ENCODE assay signal across 7 mouse cellular contexts in the genomic region with DNA sequence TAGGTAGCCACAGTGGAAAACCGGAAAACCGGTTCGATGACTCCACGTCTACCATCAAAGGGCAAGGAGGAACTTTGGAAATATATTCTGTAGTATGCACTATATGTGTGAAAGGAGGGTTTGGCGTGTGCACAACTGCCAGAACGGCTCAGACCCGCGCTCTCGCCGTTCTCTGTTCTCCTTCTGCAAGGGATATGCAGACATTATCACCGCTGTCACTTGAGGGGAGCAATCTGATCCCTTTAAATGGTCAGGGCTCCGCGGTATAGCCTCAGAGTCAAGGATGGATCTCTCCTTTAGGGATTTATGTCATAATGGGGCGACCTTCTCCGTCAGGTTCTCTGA. TPM values are rescaled to one million over a fixed set of nuclear protein-coding genes. Genes with fewer than 3 reads are reported as not detected.
DNase-seq lines count a peak whose midpoint lies in the region; ATAC-seq and TF ChIP-seq lines count a peak whose summit lies in the region.

No protein-coding gene starts in this region.

- 0 out of 2 replicates have a peak, but pooled peaks cover 8% of the 10 kb centered on the region for H3K4me1 ChIP-seq in lung, postnatal 0 days (ENCODE audit: insufficient read depth, low read depth, low read length)
- no peaks in the 10 kb centered on the region for H3K4me1 ChIP-seq in brown adipose tissue, adult 24 weeks (ENCODE audit: control insufficient read depth, insufficient read depth, insufficient read length, low read length)
- no peaks in the 10 kb centered on the region for H3K4me1 ChIP-seq in heart, embryonic 14.5 days (ENCODE audit: control insufficient read depth in 2 of 2, insufficient read depth in 2 of 2, low read length in 2 of 2)
- H3K4me1 ChIP-seq in liver, embryonic 11.5 days (replicated peaks; ENCODE audit: control insufficient read depth, insufficient read depth, low read length), result no peaks in the 10 kb centered on the region

- DNase-seq in lung, postnatal 0 days (ENCODE audit: low spot score), result peak; percentile 36
- no peak for DNase-seq in lung, postnatal 25 days (ENCODE audit: low spot score)
- peak; percentile 51 for DNase-seq in liver, embryonic 11.5 days (ENCODE audit: low spot score)
- DNase-seq in splenic B cell, adult 2 months (ENCODE audit: low read depth, low spot score), result peak; percentile 43
- no peak for DNase-seq in left cerebral cortex, adult 11 months (ENCODE audit: low spot score)

- H3K36me3 ChIP-seq in lung, postnatal 0 days (ENCODE audit: insufficient read depth, low read length), result no peaks in the 10 kb centered on the region
- H3K36me3 ChIP-seq in heart, embryonic 14.5 days (ENCODE audit: control insufficient read depth, insufficient read depth, low read length), result no peaks in the 10 kb centered on the region
- H3K36me3 ChIP-seq in liver, embryonic 11.5 days (ENCODE audit: control insufficient read depth, insufficient read depth, low read length), result no peaks in the 10 kb centered on the region
- H3K36me3 ChIP-seq in splenic B cell, adult 2 months (ENCODE audit: control insufficient read depth, insufficient read depth, low read length, poor library complexity, severe bottlenecking), result no peaks in the 10 kb centered on the region

- peak overlapping the region; percentile 67 for H3K4me2 ChIP-seq in lung, postnatal 0 days (replicated peaks; ENCODE audit: low read depth, low read length)
- peak overlapping the region; percentile 92 for H3K4me2 ChIP-seq in heart, embryonic 14.5 days (ENCODE audit: low read length)
- peak overlapping the region; percentile 71 for H3K4me2 ChIP-seq in liver, embryonic 11.5 days

- H3K4me3 ChIP-seq in lung, postnatal 0 days (ENCODE audit: low read depth, low read length), result peak overlapping the region; percentile 62
- H3K4me3 ChIP-seq in brown adipose tissue, adult 24 weeks (ENCODE audit: insufficient read depth, low read depth, low read length), result peak overlapping the region; percentile 68
- H3K4me3 ChIP-seq in heart, embryonic 14.5 days (ENCODE audit: control insufficient read depth in 1 of 2, insufficient read depth in 1 of 2, low read depth in 1 of 2, low read length in 2 of 2), result peak overlapping the region; percentile 74 to 79
- H3K4me3 ChIP-seq in liver, embryonic 11.5 days (ENCODE audit: low read depth, low read length), result peak overlapping the region; percentile 60

- no peak overlapping the region for H3K27ac ChIP-seq in lung, postnatal 0 days (ENCODE audit: low read length)
- H3K27ac ChIP-seq in brown adipose tissue, adult 24 weeks (replicated peaks; ENCODE audit: low read depth, low read length), result no peak overlapping the region
- peak overlapping the region; percentile 22 to 30 for H3K27ac ChIP-seq in heart, embryonic 14.5 days (replicated peaks in 1 of 2; ENCODE audit: control insufficient read depth in 1 of 2, insufficient read depth in 1 of 2, low read depth in 2 of 2, low read length in 2 of 2)
- no peak overlapping the region for H3K27ac ChIP-seq in liver, embryonic 11.5 days (ENCODE audit: low read depth, low read length)

- H3K9ac ChIP-seq in lung, postnatal 0 days (replicated peaks; ENCODE audit: low read depth), result peak overlapping the region; percentile 43; the same call in 1 of the 2 replicates
- peak overlapping the region; percentile 76 for H3K9ac ChIP-seq in heart, embryonic 14.5 days (ENCODE audit: low read length)
- no peak overlapping the region for H3K9ac ChIP-seq in liver, embryonic 11.5 days (ENCODE audit: low read depth, low read length)

- no peaks in the 10 kb centered on the region for H3K27me3 ChIP-seq in lung, postnatal 0 days (replicated peaks; ENCODE audit: insufficient read depth, low read length)
- no peaks in the 10 kb centered on the region for H3K27me3 ChIP-seq in heart, embryonic 14.5 days (ENCODE audit: control insufficient read depth, insufficient read depth, low read length)
- H3K27me3 ChIP-seq in liver, embryonic 11.5 days (replicated peaks; ENCODE audit: control insufficient read depth, insufficient read depth, low read length), result no peaks in the 10 kb centered on the region
- no peaks in the 10 kb centered on the region for H3K27me3 ChIP-seq in splenic B cell, adult 2 months (ENCODE audit: control insufficient read depth, insufficient read depth, low read length, poor library complexity, severe bottlenecking)

- under 1% methylated on average over 15 of the region's 15 CpGs for WGBS in lung, postnatal 0 days
- under 1% methylated on average over 15 of the region's 15 CpGs for WGBS in heart, embryonic 14.5 days
- under 1% methylated on average over 15 of the region's 15 CpGs for WGBS in liver, embryonic 11.5 days

- H3K9me3 ChIP-seq in lung, postnatal 0 days (ENCODE audit: low read length), result no peaks in the 10 kb centered on the region
- H3K9me3 ChIP-seq in heart, embryonic 14.5 days (ENCODE audit: control insufficient read depth, low read length), result no peaks in the 10 kb centered on the region
- H3K9me3 ChIP-seq in liver, embryonic 11.5 days (ENCODE audit: control insufficient read depth, low read length), result no peaks in the 10 kb centered on the region

- TF ChIP-seq CTCF in lung, postnatal 0 days (IDR thresholded peaks at IDR 0.05), result no peak

- no peak for TF ChIP-seq EP300 in lung, postnatal 0 days (IDR thresholded peaks at IDR 0.05)

- no peak for ATAC-seq in lung, postnatal 0 days
- no peak for ATAC-seq in heart, embryonic 14.5 days (ENCODE audit: insufficient number of reproducible peaks, insufficient read depth, low FRiP score, low read depth)
- no peak for ATAC-seq in liver, embryonic 11.5 days (replicated peaks; ENCODE audit: low FRiP score)

RNA-seq across cellular contexts. Expression of a gene that starts 13.8 kb away (rescaled TPM):
- not detected in 2 replicates for polyA plus RNA-seq in lung, postnatal 0 days (2015; fragmentation: Nextera tagmentation; extraction: Ambion mirVana)
- polyA plus RNA-seq in brown adipose tissue, adult 24 weeks (2012; ENCODE audit: insufficient read depth, insufficient read length, missing spikeins), result not detected in 2 replicates
- polyA plus RNA-seq in heart, embryonic 14.5 days (2014; fragmentation: Nextera tagmentation; extraction: Ambion mirVana), result not detected in 2 replicates
- polyA plus RNA-seq in liver, embryonic 11.5 days (2014; fragmentation: Nextera tagmentation; extraction: Ambion mirVana), result not detected in 2 replicates

RNA-seq across cellular contexts. Expression of a gene that starts 19.8 kb away (rescaled TPM):
- polyA plus RNA-seq in lung, postnatal 0 days (2015; fragmentation: Nextera tagmentation; extraction: Ambion mirVana), result 61.2 and 63.3 TPM in 2 replicates
- 9.1 and 14.4 TPM in 2 replicates for polyA plus RNA-seq in brown adipose tissue, adult 24 weeks (2012; ENCODE audit: insufficient read depth, insufficient read length, missing spikeins)
- 71.9 and 80.1 TPM in 2 replicates for polyA plus RNA-seq in heart, embryonic 14.5 days (2014; fragmentation: Nextera tagmentation; extraction: Ambion mirVana)
- 165 and 175 TPM in 2 replicates for polyA plus RNA-seq in liver, embryonic 11.5 days (2014; fragmentation: Nextera tagmentation; extraction: Ambion mirVana)

RNA-seq across cellular contexts. Expression of a gene that starts 30.0 kb away (rescaled TPM):
- polyA plus RNA-seq in lung, postnatal 0 days (2015; fragmentation: Nextera tagmentation; extraction: Ambion mirVana), result not detected in 2 replicates
- polyA plus RNA-seq in brown adipose tissue, adult 24 weeks (2012; ENCODE audit: insufficient read depth, insufficient read length, missing spikeins), result not detected in 2 replicates
- polyA plus RNA-seq in heart, embryonic 14.5 days (2014; fragmentation: Nextera tagmentation; extraction: Ambion mirVana), result not detected in 2 replicates
- polyA plus RNA-seq in liver, embryonic 11.5 days (2014; fragmentation: Nextera tagmentation; extraction: Ambion mirVana), result not detected in 2 replicates

RNA-seq across cellular contexts. Expression of a gene that starts 48.2 kb away (rescaled TPM):
- not detected in 2 replicates for polyA plus RNA-seq in lung, postnatal 0 days (2015; fragmentation: Nextera tagmentation; extraction: Ambion mirVana)
- not detected in 2 replicates for polyA plus RNA-seq in brown adipose tissue, adult 24 weeks (2012; ENCODE audit: insufficient read depth, insufficient read length, missing spikeins)
- polyA plus RNA-seq in heart, embryonic 14.5 days (2014; fragmentation: Nextera tagmentation; extraction: Ambion mirVana), result not detected in 2 replicates
- 0.14 and 0.22 TPM in 2 replicates for polyA plus RNA-seq in liver, embryonic 11.5 days (2014; fragmentation: Nextera tagmentation; extraction: Ambion mirVana)

Comparison
In these comparisons a context has a peak if more than half of its experiments do, and no peak if none do; other contexts are left out.
1. DNase-seq: peak in lung, postnatal 0 days (single experiment), liver, embryonic 11.5 days (single experiment) and splenic B cell, adult 2 months (single experiment); none in lung, postnatal 25 days (single experiment) and left cerebral cortex, adult 11 months (single experiment).
2. H3K27ac ChIP-seq: peak in heart, embryonic 14.5 days (2 of 2); none in lung, postnatal 0 days (single experiment), brown adipose tissue, adult 24 weeks (single experiment) and liver, embryonic 11.5 days (single experiment).
3. Peak in every context shown above with its lines, with median percentiles within 50 percentile points of each other: H3K4me2 ChIP-seq and H3K4me3 ChIP-seq.